Mouse (Mus musculus) brain, embryonic 14.5 days (tissue): ENCODE data around the gene Cux1.

Experiments used
- CTCF ChIP-seq: fragments of 200-500 bp; IDR thresholded peaks from 2 replicates; pipeline ENCODE4 v1.5.1; 2012; ENCODE audit warnings: inconsistent platforms, mild to moderate bottlenecking, moderate library complexity, borderline replicate concordance; ENCODE audit not compliant: insufficient read depth, insufficient read length; ENCODE audit errors: extremely low read depth
- POLR2A ChIP-seq: fragments of 200-500 bp; IDR thresholded peaks from 2 replicates; pipeline ENCODE4 v1.6.1; 2012; ENCODE audit warnings: mild to moderate bottlenecking, inconsistent platforms, borderline replicate concordance; ENCODE audit not compliant: poor library complexity, insufficient read depth, insufficient read length, severe bottlenecking; ENCODE audit errors: extremely low read depth

DNA sequence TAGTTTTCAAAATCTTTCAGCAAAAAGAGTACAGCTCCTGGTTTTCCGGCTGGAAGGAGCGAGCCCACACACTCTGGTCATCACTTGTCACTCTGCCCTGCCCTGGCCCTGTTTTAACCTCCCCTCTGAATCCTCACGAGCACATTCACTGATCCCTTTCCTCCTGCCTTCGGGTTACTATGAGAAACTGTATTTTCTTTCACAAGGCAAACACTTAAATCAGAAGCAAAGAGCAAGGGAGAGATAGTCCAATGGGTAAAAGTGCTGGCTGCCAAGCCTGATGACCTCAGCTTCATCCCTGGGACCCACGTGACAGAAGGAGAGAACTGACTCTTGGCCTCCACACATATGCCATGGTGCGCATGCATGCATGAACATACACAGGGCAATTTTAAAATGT is 94.0 kb downstream of the Cux1 start:
- TF ChIP-seq CTCF (no peak), POLR2A (no peak)
